Mouse (Mus musculus) liver, embryonic 14.5 days (tissue): Measurements from ENCODE around the gene Chac1.

Experiments
- CTCF ChIP-seq: IDR thresholded peaks from 2 replicates; pipeline ENCODE4 v1.5.1; 2016; ENCODE audit warnings: antibody characterized with exemption, low read depth, control low read depth
- EP300 ChIP-seq: IDR thresholded peaks from 2 replicates; pipeline ENCODE4 v1.6.1; 2016; ENCODE audit warnings: antibody characterized with exemption, low read depth

DNA sequence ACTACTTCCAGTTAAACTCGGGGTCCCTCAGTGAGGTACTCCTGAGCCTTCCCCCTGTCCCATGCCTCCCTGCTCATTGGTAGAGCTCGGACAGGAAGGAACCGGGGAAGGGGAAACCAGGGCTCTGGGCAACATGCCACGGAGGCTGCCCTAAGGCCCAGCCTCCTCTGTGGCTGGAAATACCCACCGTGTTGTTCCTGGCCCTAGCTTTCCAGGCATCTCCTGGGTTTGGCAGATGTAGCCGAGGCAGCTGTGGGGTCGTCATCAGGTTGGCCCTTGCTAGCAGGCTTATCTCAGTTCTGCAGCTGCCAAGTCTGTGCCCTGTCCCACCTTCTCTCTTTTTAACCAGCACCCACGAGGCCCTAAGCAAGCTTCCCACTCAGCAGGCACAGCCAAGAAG, 30.5 kb upstream of the Chac1 start:
- TF ChIP-seq EP300: peak; percentile 36; the same call in 1 of the 2 replicates
- TF ChIP-seq CTCF: no peak
